Comparison of ENCODE assay signal across 27 mouse cellular contexts in the genomic region with DNA sequence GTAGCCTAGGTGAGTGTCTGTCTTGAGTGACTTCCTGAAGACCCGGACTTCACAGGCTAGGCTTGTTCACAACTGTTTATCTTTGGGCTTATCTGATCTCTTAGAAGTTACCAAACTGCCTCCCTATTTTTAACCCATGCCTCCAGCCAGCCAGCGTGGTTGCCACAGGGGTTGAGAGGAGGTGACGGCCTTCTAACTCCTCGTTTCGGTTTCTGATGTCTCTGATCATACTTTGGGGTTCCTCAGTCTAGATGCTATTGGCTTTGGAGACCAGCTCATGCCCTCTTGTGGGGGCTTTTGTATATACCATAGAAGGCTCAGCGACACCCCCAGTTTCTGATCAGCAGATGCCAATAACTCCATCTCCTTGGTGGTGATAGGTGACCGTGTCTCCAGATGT. TPM values are rescaled to one million over a fixed set of nuclear protein-coding genes. Genes with fewer than 3 reads are reported as not detected.
DNase-seq lines count a peak whose midpoint lies in the region; ATAC-seq lines count a peak whose summit lies in the region.
"Had no signal": no experiment of that assay in that cellular context is flagged by ENCODE, and none has a peak within 500 bp of the region (broad histone marks: within the 10 kb centered on the region; RNA-seq: fewer than 3 reads in every experiment).

No protein-coding gene starts in this region.

- H3K9me3 ChIP-seq in heart, embryonic 12.5 days (replicated peaks): no peaks in the 10 kb centered on the region
- H3K9me3 ChIP-seq in hindbrain, embryonic 14.5 days (ENCODE audit: control insufficient read depth, low read length): no peaks in the 10 kb centered on the region
- H3K9me3 ChIP-seq: embryonic facial prominence, embryonic 10.5 days; hindbrain, embryonic 12.5 days; limb, embryonic 15.5 days; liver, embryonic 15.5 days; neural tube, embryonic 12.5 days had no signal

- H3K9ac ChIP-seq in heart, embryonic 12.5 days: 0 out of 2 replicates have a peak overlapping the region, but pooled peaks have one; percentile 6
- H3K9ac ChIP-seq in hindbrain, embryonic 14.5 days: no peak overlapping the region
- H3K9ac ChIP-seq: hindbrain, embryonic 12.5 days; limb, embryonic 15.5 days; liver, embryonic 15.5 days; neural tube, embryonic 12.5 days had no signal

- no peaks in the 10 kb centered on the region for H3K27me3 ChIP-seq in heart, embryonic 12.5 days (replicated peaks)
- H3K27me3 ChIP-seq in hindbrain, embryonic 14.5 days (ENCODE audit: control insufficient read depth, insufficient read depth, low read length): no peaks in the 10 kb centered on the region
- H3K27me3 ChIP-seq: hindbrain, embryonic 12.5 days; limb, embryonic 15.5 days; liver, embryonic 15.5 days; neural tube, embryonic 12.5 days had no signal

- peak; percentile 2 to 34 for DNase-seq in adrenal gland, adult (ENCODE audit: inconsistent age in 2 of 2, low spot score in 1 of 2)
- no peak for DNase-seq in adrenal gland, postnatal 10 days
- no peak for DNase-seq in heart, adult 18-20 months
- DNase-seq in testis, postnatal 10 days (ENCODE audit: low spot score): peak; percentile 26
- DNase-seq in testis, postnatal 14 days (ENCODE audit: low spot score): no peak
- no peak for DNase-seq in hindbrain, embryonic 14.5 days (ENCODE audit: low spot score)
- DNase-seq: cerebellum, adult 18-20 months; gastrocnemius, postnatal 14 days; kidney, adult 9 months; kidney, postnatal 25 days; thymus, postnatal 4 days had no signal

- ATAC-seq in heart, embryonic 12.5 days (ENCODE audit: insufficient number of reproducible peaks, low FRiP score): no peak
- peak; percentile 65 for ATAC-seq in megakaryocyte progenitor cell, adult 5-6 weeks (replicated peaks; ENCODE audit: poor library complexity)
- no peak for ATAC-seq in hindbrain, embryonic 14.5 days (ENCODE audit: low FRiP score)
- ATAC-seq: inflammation-experienced regulatory T-cells, adult 6 months had no signal

- peak overlapping the region; percentile 99 for H3K27ac ChIP-seq in heart, embryonic 12.5 days (ENCODE audit: poor library complexity, severe bottlenecking)
- no peak overlapping the region for H3K27ac ChIP-seq in hindbrain, embryonic 14.5 days
- H3K27ac ChIP-seq: embryonic facial prominence, embryonic 10.5 days; hindbrain, embryonic 12.5 days; limb, embryonic 15.5 days; liver, embryonic 15.5 days; neural tube, embryonic 12.5 days; stomach, postnatal 0 days had no signal

- 0 out of 2 replicates have a peak, but pooled peaks cover 6% of the 10 kb centered on the region for H3K36me3 ChIP-seq in heart, embryonic 12.5 days
- H3K36me3 ChIP-seq in hindbrain, embryonic 14.5 days (replicated peaks; ENCODE audit: control insufficient read depth, insufficient read depth): no peaks in the 10 kb centered on the region
- H3K36me3 ChIP-seq: embryonic facial prominence, embryonic 10.5 days; hindbrain, embryonic 12.5 days; limb, embryonic 15.5 days; liver, embryonic 15.5 days; neural tube, embryonic 12.5 days had no signal

- no peak overlapping the region for H3K4me3 ChIP-seq in heart, embryonic 12.5 days
- no peak overlapping the region for H3K4me3 ChIP-seq in hindbrain, embryonic 14.5 days (replicated peaks; ENCODE audit: low read length)
- H3K4me3 ChIP-seq: embryonic facial prominence, embryonic 10.5 days; hindbrain, embryonic 12.5 days; limb, embryonic 15.5 days; liver, embryonic 15.5 days; neural tube, embryonic 12.5 days had no signal

- WGBS in heart, embryonic 12.5 days: 55% methylated on average over 7 of the region's 7 CpGs
- WGBS in hindbrain, embryonic 14.5 days: 94% methylated on average over 7 of the region's 7 CpGs

- peaks cover 83% of the 10 kb centered on the region for H3K4me1 ChIP-seq in heart, embryonic 12.5 days (replicated peaks)
- no peaks in the 10 kb centered on the region for H3K4me1 ChIP-seq in hindbrain, embryonic 14.5 days (replicated peaks; ENCODE audit: control insufficient read depth, insufficient read depth, low read length)

- no peak overlapping the region for H3K4me2 ChIP-seq in heart, embryonic 12.5 days
- H3K4me2 ChIP-seq in hindbrain, embryonic 14.5 days (replicated peaks): no peak overlapping the region
- H3K4me2 ChIP-seq: hindbrain, embryonic 12.5 days; limb, embryonic 15.5 days; liver, embryonic 15.5 days; neural tube, embryonic 12.5 days had no signal

RNA-seq across cellular contexts. Expression of gene Lrrfip1, which starts 11.7 kb away (rescaled TPM):
- 10 to 100 TPM; 42.7 to 57.2 TPM for total RNA-seq in adrenal gland, postnatal 10 days (2021)
- polyA plus RNA-seq in heart, embryonic 12.5 days (2016; fragmentation: Nextera tagmentation; extraction: Ambion mirVana): 151 and 161 TPM in 2 replicates
- 10 to 100 TPM; 62.9 to 67.0 TPM for total RNA-seq in heart, adult 18-20 months (2021)
- 70.8 and 70.9 TPM in 2 replicates for total RNA-seq in megakaryocyte progenitor cell, adult 5-6 weeks (2015)
- 121 and 127 TPM in 2 replicates for total RNA-seq in megakaryocyte progenitor cell, adult 5-6 weeks (2017)
- 39.5 and 43.3 TPM in 2 replicates for polyA plus RNA-seq in hindbrain, embryonic 14.5 days (2014; fragmentation: Nextera tagmentation; extraction: Ambion mirVana)

RNA-seq across cellular contexts. Expression of gene Rab17, which starts 40.8 kb away (rescaled TPM):
- total RNA-seq in adrenal gland, postnatal 10 days (2021): 1 to 10 TPM; 2.1 to 2.8 TPM
- polyA plus RNA-seq in heart, embryonic 12.5 days (2016; fragmentation: Nextera tagmentation; extraction: Ambion mirVana): 0.64 and 1.3 TPM in 2 replicates
- total RNA-seq in heart, adult 18-20 months (2021): 1 to 10 TPM; 2.4 to 2.9 TPM
- total RNA-seq in megakaryocyte progenitor cell, adult 5-6 weeks (2015): 0.69 and 1.0 TPM in 2 replicates
- total RNA-seq in megakaryocyte progenitor cell, adult 5-6 weeks (2017): 2.3 and 3.0 TPM in 2 replicates
- 0.13 TPM in 1 of 2 replicates, not detected in the other for polyA plus RNA-seq in hindbrain, embryonic 14.5 days (2014; fragmentation: Nextera tagmentation; extraction: Ambion mirVana)
- total RNA-seq: layer of hippocampus, adult 8-10 months; left cerebral cortex, postnatal 36 days; MEL had no signal
- polyA plus RNA-seq: forebrain, embryonic 11.5 days; inflammation-experienced regulatory T-cells, adult 6 months; neural tube, embryonic 12.5 days had no signal

RNA-seq across cellular contexts. Expression of gene Prlh, which starts 57.3 kb away (rescaled TPM):
- not detected for total RNA-seq in adrenal gland, postnatal 10 days (2021)
- not detected in 2 replicates for polyA plus RNA-seq in heart, embryonic 12.5 days (2016; fragmentation: Nextera tagmentation; extraction: Ambion mirVana)
- not detected for total RNA-seq in heart, adult 18-20 months (2021)
- not detected in 2 replicates for total RNA-seq in megakaryocyte progenitor cell, adult 5-6 weeks (2015)
- total RNA-seq in megakaryocyte progenitor cell, adult 5-6 weeks (2017): not detected in 2 replicates
- not detected in 2 replicates for polyA plus RNA-seq in hindbrain, embryonic 14.5 days (2014; fragmentation: Nextera tagmentation; extraction: Ambion mirVana)
- total RNA-seq: adrenal gland, postnatal 4 days; CH12.LX; gastrocnemius, postnatal 14 days; layer of hippocampus, adult 8-10 months; left cerebral cortex, postnatal 36 days; MEL had no signal
- polyA plus RNA-seq: embryonic facial prominence, embryonic 10.5 days; forebrain, embryonic 11.5 days; hindbrain, embryonic 12.5 days; inflammation-experienced regulatory T-cells, adult 6 months; limb, embryonic 15.5 days; liver, embryonic 15.5 days; lung, embryonic 16.5 days; neural tube, embryonic 12.5 days; stomach, postnatal 0 days had no signal

Comparison
In these comparisons a context has a peak if more than half of its experiments do, and no peak if none do; other contexts are left out.
1. DNase-seq: peak in adrenal gland, adult (2 of 2) and testis, postnatal 10 days (single experiment); none in adrenal gland, postnatal 10 days (single experiment), heart, adult 18-20 months (0 of 2), testis, postnatal 14 days (single experiment) and hindbrain, embryonic 14.5 days (single experiment).